Mouse (Mus musculus) forebrain, embryonic 15.5 days (tissue): Measurements from ENCODE around the gene Tex22. TPM values are rescaled to one million over a fixed set of nuclear protein-coding genes. Genes with fewer than 3 reads are reported as not detected.

Experiments used
- ATAC-seq: fragments of 200-750 bp; cut with Nextera tagmentation; replicated peaks from 2 replicates; pipeline ENCODE4 v1.8.0; 2017; ENCODE audit warnings: mild to moderate bottlenecking, moderate TSS enrichment, moderate library complexity
- H3K27ac ChIP-seq: fragments of 300-500 bp; sonication (generic); replicated peaks from 2 replicates; pipeline ENCODE4 v1.5.1; 2015; ENCODE audit warnings: mild to moderate bottlenecking, inconsistent platforms
- H3K27me3 ChIP-seq: fragments of 300-500 bp; sonication (generic); 2 replicates; pipeline ENCODE4 v1.6.1; 2015; ENCODE audit warnings: inconsistent platforms
- H3K36me3 ChIP-seq: fragments of 300-500 bp; sonication (generic); 2 replicates; pipeline ENCODE4 v1.6.1; 2015; ENCODE audit warnings: mild to moderate bottlenecking, inconsistent platforms
- H3K4me1 ChIP-seq: fragments of 300-500 bp; sonication (generic); 2 replicates; pipeline ENCODE4 v1.6.1; 2015; ENCODE audit warnings: inconsistent platforms
- H3K4me2 ChIP-seq: fragments of 300-500 bp; sonication (generic); replicated peaks from 2 replicates; pipeline ENCODE4 v1.6.1; 2015; ENCODE audit warnings: mild to moderate bottlenecking, inconsistent platforms
- H3K4me3 ChIP-seq: fragments of 300-500 bp; sonication (generic); 2 replicates; pipeline ENCODE4 v1.5.1; 2015; ENCODE audit warnings: mild to moderate bottlenecking, inconsistent platforms
- H3K9ac ChIP-seq: fragments of 300-500 bp; sonication (generic); replicated peaks from 2 replicates; pipeline ENCODE4 v1.6.1; 2015; ENCODE audit warnings: mild to moderate bottlenecking, inconsistent platforms
- H3K9me3 ChIP-seq: fragments of 300-500 bp; sonication (generic); 2 replicates; pipeline ENCODE4 v1.6.1; 2016; ENCODE audit warnings: inconsistent platforms
- WGBS: fragments of 180-500 bp; shearing (Covaris S2); methylation state at CpG from one replicate; pipeline ENCODE4 v1.1.7; 2015; ENCODE audit warnings: mixed read lengths; 5-methylcytosine and 5-hydroxymethylcytosine counted together
- polyA plus RNA-seq: library from polyadenylated mRNA; unstranded; fragments of >200 nt; fragmentation: Nextera tagmentation; extraction: Ambion mirVana; gene quantifications from 2 replicates; pipeline ENCODE4 v1.2.1, GENCODE M21; 2015

The Tex22 gene
- polyA plus RNA-seq, 1 experiment from 2014 or later = 0.18 TPM

DNA sequence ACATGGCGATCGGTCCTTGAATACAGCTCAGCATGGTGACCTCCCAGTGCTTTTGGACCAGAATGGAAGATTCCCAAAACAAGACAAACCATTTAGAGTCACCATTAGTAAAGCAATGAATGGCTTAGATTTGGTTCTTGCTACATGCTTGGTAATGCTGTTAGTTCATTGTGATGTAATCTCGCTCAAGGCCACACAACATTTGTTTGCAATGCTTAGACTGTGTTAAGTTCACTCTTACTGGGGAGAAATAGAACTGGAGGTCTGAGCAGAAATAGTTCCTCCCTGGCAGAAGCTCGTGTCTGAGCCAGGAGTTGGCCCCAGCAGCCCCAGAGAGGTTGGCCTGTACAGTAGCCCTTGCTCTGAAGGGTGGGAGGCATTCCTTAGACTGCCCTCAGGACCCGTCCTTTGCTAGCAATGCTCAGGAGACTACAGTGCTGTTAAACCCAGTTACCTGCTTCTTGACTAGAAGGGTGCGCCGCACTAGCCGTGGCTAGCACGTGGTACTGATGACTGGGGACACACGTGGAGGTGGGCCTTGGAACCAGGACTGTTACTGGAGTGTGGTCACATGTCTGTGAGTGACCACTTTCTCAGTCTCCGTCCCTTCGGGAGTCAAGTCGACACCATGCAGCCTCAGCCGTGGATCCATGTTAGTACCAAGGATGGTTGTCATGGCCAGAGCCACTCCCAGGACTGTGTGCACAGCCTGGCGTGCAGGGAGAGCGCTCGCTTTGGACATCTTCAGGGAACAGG is 34.4 kb downstream of the Tex22 start:
- no peak overlapping the region for H3K27ac ChIP-seq
- H3K9me3 ChIP-seq = no peaks in the 10 kb centered on the region

DNA sequence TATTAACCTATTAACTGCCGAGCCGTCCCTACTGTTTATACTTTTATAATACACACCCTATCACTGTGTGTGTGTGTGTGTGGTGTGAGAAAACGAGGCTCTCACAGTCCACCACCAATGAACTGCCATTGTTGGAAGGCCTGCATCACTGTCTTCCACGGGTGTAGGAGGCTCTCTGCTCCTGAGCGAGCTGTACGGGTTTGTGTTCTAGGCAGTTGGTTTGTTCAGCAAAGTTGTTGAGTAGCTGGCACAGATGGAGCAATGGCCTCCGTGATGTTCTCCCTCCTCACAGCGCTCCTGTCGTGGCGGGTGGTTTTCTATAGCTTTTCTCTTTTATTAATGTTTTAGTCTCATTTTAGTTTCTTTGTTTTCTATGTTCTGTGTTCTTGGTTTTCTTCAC is 35.5 kb downstream of the Tex22 start:
- Histone ChIP-seq H3K36me3 (peaks cover 21% of the 10 kb centered on the region), H3K4me2 (no peak overlapping the region), H3K27me3 (no peaks in the 10 kb centered on the region), H3K27ac (no peak overlapping the region), H3K9me3 (no peaks in the 10 kb centered on the region), H3K9ac (no peak overlapping the region), H3K4me1 (no peaks in the 10 kb centered on the region), H3K4me3 (no peak overlapping the region)
- 78% methylated on average over 10 of the region's 10 CpGs for WGBS
- ATAC-seq = 0 out of 2 replicates have a peak, but pooled peaks have one; percentile 20

More for the DNA sequence above, 34.4 kb downstream of the Tex22 start:
- H3K9ac ChIP-seq = no peak overlapping the region
- H3K27me3 ChIP-seq = no peaks in the 10 kb centered on the region
- WGBS = 86% methylated on average over 17 of the region's 17 CpGs
- no peaks in the 10 kb centered on the region for H3K4me1 ChIP-seq
- no peak overlapping the region for H3K4me2 ChIP-seq
- H3K4me3 ChIP-seq = no peak overlapping the region
- ATAC-seq = no peak
- H3K36me3 ChIP-seq = peaks cover 12% of the 10 kb centered on the region

DNA sequence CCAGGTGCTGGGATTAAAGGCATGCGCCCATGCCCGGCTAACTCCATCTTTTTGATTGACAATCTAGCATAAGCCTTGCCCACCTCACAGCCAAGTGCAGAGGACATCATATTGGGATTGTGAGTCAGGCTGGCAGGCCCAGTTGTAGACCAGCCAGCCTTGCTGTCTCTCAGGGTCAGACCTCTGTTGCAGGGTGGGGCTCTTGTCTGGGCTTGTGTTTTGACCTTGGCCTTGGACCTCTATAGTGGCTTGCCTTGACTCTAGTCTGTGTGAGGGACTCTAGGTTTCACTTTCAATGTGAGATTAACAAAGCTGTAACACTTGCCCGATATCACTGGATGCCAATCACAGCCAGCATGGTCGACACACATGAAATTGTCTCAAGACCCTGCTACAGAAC is 39.8 kb downstream of the Tex22 start:
- 89% methylated on average over 4 of the region's 4 CpGs for WGBS
- Histone ChIP-seq H3K9ac (no peak overlapping the region), H3K9me3 (no peaks in the 10 kb centered on the region), H3K27ac (no peak overlapping the region), H3K36me3 (peaks cover 45% of the 10 kb centered on the region), H3K4me3 (no peak overlapping the region), H3K27me3 (no peaks in the 10 kb centered on the region), H3K4me1 (no peaks in the 10 kb centered on the region), H3K4me2 (no peak overlapping the region)
- no peak for ATAC-seq

DNA sequence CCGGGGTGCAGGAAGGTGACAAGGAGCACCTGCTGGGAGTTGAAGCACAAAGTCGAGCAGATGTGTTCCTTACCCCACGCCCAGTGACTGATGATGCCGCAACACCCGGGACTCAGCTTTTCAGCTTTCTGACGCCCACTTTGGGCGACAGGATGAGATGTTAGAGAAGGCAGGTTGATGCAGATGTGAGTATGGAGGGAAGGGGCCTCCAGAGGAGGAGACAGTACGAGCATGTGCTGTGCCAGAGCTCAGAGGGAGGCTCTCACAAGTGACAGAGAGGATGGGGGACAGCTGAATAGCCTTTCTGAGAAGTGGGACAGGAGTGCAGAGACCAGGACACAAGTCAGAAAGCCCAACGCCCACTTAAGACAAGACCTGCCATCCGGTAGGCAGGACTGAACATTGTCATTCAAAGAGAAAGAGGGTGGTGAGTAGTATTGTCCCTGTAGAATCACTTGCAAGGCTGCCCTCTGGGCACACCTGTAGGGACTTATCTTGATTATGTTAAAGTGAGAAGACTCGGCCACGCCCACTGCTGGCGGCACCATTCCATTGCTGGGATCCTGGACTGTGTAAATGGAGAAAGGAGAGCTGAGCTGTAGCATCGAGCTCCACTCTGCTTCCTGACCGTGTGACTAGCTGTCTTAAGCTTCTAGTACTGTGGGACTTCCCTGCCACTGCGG is 40.7 kb downstream of the Tex22 start:
- H3K27ac ChIP-seq = no peak overlapping the region
- ATAC-seq = no peak
- H3K9me3 ChIP-seq = no peaks in the 10 kb centered on the region
- peaks cover 45% of the 10 kb centered on the region for H3K36me3 ChIP-seq
- no peak overlapping the region for H3K9ac ChIP-seq
- H3K4me3 ChIP-seq = no peak overlapping the region
- H3K27me3 ChIP-seq = no peaks in the 10 kb centered on the region
- H3K4me2 ChIP-seq = no peak overlapping the region
- 86% methylated on average over 16 of the region's 16 CpGs for WGBS
- no peaks in the 10 kb centered on the region for H3K4me1 ChIP-seq

DNA sequence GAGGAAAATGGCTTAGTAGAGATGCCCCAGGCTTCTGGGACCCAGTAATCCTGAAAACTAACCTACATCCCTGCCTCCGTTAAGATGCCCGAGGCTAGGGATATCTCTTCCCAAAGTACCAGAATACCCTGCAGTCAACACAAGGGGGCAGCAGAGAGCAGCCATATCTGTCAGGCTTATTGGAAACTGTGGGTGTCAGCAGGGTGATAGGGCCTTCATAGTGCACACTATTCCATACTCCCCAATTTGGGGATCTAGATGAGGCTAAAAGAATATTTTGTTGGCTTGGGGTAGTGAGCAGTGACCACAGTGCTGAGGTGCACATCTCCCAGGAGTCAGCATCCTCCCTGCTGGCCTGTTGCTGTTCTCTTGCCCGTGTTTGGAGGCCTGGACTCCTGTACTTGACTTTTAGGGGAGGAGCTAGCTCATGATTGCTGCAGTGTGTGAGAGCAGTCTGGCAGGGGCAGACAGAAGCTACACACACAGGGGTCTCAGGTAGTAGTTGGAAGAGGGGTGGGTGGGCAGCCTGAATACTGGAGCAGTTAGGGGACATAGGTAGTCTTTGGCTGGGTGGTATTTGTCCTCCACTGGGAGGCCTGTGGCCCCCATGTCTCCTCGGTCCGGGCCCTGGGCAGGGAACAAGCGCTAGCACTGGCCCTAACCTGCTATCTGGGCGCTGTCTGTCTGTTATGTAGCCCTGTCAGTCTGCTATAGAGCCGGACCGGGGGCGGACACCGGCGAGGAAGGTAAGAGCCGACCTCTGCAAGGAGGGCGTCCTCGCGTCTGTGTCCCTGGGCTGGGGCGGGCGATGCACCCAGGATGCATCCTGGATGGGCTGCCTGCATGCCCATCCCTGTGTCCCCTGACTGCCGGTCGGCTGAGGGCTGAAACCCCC is 45.5 kb downstream of the Tex22 start:
- H3K9ac ChIP-seq = no peak overlapping the region
- WGBS = 87% methylated on average over 20 of the region's 20 CpGs
- no peaks in the 10 kb centered on the region for H3K4me1 ChIP-seq
- no peak overlapping the region for H3K4me3 ChIP-seq
- peak; percentile 78 for ATAC-seq
- H3K36me3 ChIP-seq = peaks cover 69% of the 10 kb centered on the region
- H3K9me3 ChIP-seq = no peaks in the 10 kb centered on the region
- no peak overlapping the region for H3K4me2 ChIP-seq
- H3K27me3 ChIP-seq = no peaks in the 10 kb centered on the region
- no peak overlapping the region for H3K27ac ChIP-seq

DNA sequence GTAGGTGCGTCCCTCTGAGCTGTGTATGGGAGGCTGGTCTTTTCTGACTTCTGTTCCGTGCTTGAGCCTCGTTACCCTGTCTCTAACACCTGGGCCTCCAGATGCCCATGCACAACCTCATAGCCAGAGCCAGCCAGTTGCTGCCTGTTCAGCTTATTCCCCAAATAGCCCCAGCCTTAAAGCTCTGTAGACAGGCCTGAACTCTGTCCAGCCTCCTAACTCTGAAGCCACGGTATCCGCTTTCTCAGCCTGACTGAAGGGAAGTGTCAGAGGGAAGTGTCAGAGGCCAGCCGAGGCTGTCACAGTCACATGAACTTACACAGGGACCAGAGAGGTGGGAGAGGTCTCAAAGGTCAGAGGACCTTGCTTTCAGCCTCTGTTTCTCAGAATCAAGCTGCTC is 50.4 kb downstream of the Tex22 start:
- WGBS = 84% methylated on average over 6 of the region's 6 CpGs
- Histone ChIP-seq H3K27me3 (no peaks in the 10 kb centered on the region), H3K36me3 (peaks cover 92% of the 10 kb centered on the region), H3K4me3 (no peak overlapping the region), H3K9me3 (no peaks in the 10 kb centered on the region), H3K4me1 (no peaks in the 10 kb centered on the region), H3K9ac (no peak overlapping the region), H3K4me2 (no peak overlapping the region), H3K27ac (no peak overlapping the region)
- ATAC-seq = no peak

DNA sequence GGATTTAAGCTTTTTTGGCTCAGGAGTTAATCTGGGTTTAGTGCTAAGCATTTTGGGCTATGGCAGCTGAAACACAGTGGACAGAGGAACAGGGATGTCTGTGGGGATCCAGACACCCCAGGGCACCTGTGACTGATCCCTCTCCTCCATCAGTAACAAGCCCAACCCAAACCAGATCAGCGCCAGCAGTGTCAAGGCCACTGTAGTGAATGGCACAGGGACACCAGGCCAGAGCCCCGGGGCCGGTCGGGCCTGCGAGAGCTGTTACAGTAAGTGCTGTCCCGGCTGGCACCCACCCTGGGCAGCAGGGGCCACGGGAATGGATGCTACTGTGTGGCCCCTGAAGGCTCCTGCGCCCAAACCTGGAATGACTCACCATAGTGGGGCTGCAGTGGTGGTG is 56.4 kb downstream of the Tex22 start:
- no peaks in the 10 kb centered on the region for H3K27me3 ChIP-seq
- H3K9me3 ChIP-seq = no peaks in the 10 kb centered on the region
- 94% methylated on average over 8 of the region's 8 CpGs for WGBS
- no peak overlapping the region for H3K9ac ChIP-seq
- ATAC-seq = no peak
- peaks cover 96% of the 10 kb centered on the region for H3K36me3 ChIP-seq
- no peaks in the 10 kb centered on the region for H3K4me1 ChIP-seq
- H3K4me3 ChIP-seq = no peak overlapping the region
- H3K27ac ChIP-seq = no peak overlapping the region
- no peak overlapping the region for H3K4me2 ChIP-seq

DNA sequence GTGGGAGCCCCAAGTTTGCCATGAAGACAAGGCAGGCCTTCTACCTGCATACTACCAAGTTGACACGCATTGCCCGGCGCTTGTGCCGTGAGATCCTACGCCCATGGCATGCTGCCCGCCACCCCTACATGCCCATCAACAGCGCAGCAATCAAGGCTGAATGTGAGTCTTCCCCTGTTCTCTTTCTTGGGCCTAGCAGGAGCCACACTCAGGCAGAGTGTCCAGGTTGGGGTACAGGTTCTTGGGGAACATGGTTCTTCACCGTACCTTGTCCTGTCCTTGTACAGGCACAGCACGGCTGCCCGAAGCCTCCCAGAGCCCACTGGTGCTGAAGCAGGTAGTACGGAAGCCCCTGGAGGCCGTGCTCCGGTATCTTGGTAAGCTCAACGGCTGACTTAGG is 57.3 kb downstream of the Tex22 start:
- H3K27me3 ChIP-seq = no peaks in the 10 kb centered on the region
- H3K4me3 ChIP-seq = no peak overlapping the region
- no peak overlapping the region for H3K27ac ChIP-seq
- peaks cover 96% of the 10 kb centered on the region for H3K36me3 ChIP-seq
- H3K9me3 ChIP-seq = no peaks in the 10 kb centered on the region
- H3K4me1 ChIP-seq = no peaks in the 10 kb centered on the region
- WGBS = 98% methylated on average over 14 of the region's 14 CpGs
- H3K9ac ChIP-seq = no peak overlapping the region
- ATAC-seq = no peak
- no peak overlapping the region for H3K4me2 ChIP-seq

DNA sequence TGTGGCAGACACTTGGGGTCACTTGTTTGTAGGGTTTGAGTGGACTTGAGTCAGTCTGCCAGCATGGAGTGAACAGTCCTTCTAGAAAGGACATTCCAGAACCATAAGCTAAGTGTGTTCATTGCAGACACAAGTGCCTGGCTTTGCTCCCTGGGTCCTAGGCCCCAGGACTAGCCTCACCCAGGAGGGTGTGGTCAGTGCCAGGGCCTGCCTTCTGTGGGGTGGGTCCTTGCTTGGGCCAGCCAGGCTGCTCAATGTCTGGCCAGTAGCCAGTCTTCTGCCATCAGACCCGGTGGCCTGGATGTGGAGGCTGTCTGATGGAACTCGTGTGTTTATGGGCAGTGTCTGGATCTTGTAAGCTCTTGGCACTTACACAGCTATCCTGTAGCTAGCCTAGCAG is 58.3 kb downstream of the Tex22 start:
- H3K9ac ChIP-seq = no peak overlapping the region
- H3K4me3 ChIP-seq = no peak overlapping the region
- no peaks in the 10 kb centered on the region for H3K27me3 ChIP-seq
- H3K4me1 ChIP-seq = no peaks in the 10 kb centered on the region
- 56% methylated on average over 2 of the region's 2 CpGs for WGBS
- no peak for ATAC-seq
- peaks cover 95% of the 10 kb centered on the region for H3K36me3 ChIP-seq
- H3K27ac ChIP-seq = no peak overlapping the region
- no peak overlapping the region for H3K4me2 ChIP-seq
- H3K9me3 ChIP-seq = no peaks in the 10 kb centered on the region

DNA sequence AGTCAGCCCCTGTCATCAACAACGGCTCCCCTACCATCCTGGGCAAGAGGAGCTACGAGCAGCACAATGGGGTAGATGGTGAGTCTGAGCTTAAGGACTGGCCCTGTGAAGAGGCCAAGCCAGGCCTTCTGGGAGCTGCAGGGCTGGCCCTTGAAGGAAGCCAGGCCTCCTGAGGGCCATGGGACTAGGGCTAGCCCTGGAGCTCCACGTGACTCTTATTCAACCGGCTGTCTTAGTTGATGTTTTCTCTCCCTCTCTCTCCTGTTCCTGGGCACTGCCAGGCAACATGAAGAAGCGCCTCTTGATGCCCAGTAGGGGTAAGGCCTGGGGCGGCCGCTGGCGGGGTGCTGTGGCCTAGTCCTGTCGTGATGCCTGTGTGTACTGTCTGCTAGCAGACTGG is 59.0 kb downstream of the Tex22 start:
- Histone ChIP-seq H3K27me3 (no peaks in the 10 kb centered on the region), H3K4me2 (no peak overlapping the region), H3K4me3 (no peak overlapping the region), H3K27ac (no peak overlapping the region), H3K36me3 (peaks cover 91% of the 10 kb centered on the region), H3K9ac (no peak overlapping the region), H3K4me1 (no peaks in the 10 kb centered on the region), H3K9me3 (no peaks in the 10 kb centered on the region)
- 89% methylated on average over 9 of the region's 9 CpGs for WGBS
- ATAC-seq = no peak

DNA sequence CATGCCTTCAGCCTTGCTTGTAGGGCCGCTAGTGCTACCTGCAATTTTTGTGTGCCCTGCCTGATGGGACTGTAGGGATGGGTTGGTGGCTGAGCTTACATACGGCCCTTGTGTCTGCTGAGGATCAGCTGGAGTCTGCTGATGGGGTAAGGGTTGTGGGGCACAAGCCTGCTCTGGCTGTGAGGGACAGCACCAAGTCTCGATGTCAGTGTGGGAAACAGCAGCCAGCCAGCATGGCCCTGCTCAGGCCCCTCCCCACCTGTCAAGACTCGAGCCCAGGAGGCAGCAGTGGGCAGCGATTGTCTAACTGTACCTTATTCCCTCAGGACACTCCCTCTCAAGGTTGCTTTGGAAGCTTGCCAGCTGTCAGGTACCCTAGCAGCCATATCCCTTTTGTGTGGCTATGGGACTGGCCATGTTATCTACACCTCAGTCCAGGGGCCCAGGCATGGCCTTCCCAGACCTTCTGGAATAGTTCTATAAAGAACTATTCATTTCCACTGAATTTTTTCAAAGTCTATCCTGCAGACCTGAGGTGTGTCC is 59.6 kb downstream of the Tex22 start:
- H3K4me2 ChIP-seq = no peak overlapping the region
- H3K4me1 ChIP-seq = peaks cover 5% of the 10 kb centered on the region
- no peak overlapping the region for H3K4me3 ChIP-seq
- no peak for ATAC-seq
- 79% methylated on average over 5 of the region's 5 CpGs for WGBS
- no peaks in the 10 kb centered on the region for H3K27me3 ChIP-seq
- H3K27ac ChIP-seq = no peak overlapping the region
- no peaks in the 10 kb centered on the region for H3K9me3 ChIP-seq
- peaks cover 84% of the 10 kb centered on the region for H3K36me3 ChIP-seq
- no peak overlapping the region for H3K9ac ChIP-seq

DNA sequence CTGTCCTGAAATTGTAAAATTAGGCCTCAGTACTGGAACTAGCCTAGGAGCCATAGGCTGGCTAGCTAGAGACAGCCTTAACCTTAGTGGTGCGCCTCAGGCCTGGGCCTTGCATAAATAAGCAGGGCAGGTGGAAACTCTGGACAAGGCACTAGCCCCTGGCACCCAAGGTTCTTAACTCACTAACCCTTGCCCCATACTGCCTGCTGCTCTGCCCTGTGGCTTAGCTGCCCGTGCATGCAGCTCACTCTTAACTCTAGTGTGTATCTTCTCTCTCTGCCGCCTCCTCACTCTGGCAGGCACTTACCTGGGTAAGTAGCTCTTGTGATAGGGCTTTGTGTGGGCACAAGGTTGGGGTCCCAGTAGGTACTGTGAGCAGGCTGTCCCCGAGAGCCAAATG is 60.2 kb downstream of the Tex22 start:
- H3K27me3 ChIP-seq = no peaks in the 10 kb centered on the region
- H3K36me3 ChIP-seq = peaks cover 78% of the 10 kb centered on the region
- no peak overlapping the region for H3K4me3 ChIP-seq
- H3K9ac ChIP-seq = no peak overlapping the region
- no peak overlapping the region for H3K27ac ChIP-seq
- H3K4me2 ChIP-seq = no peak overlapping the region
- H3K4me1 ChIP-seq = peaks cover 10% of the 10 kb centered on the region
- ATAC-seq = no peak
- no peaks in the 10 kb centered on the region for H3K9me3 ChIP-seq
- WGBS = 93% methylated on average over 4 of the region's 4 CpGs
